Mouse (Mus musculus): ENCODE data around the gene Aanat. TPM values are rescaled to one million over a fixed set of nuclear protein-coding genes. Genes with fewer than 3 reads are reported as not detected.

Aanat gene
- total RNA-seq (2021), result under 1 TPM; 0.52 to 0.96 TPM

DNA sequence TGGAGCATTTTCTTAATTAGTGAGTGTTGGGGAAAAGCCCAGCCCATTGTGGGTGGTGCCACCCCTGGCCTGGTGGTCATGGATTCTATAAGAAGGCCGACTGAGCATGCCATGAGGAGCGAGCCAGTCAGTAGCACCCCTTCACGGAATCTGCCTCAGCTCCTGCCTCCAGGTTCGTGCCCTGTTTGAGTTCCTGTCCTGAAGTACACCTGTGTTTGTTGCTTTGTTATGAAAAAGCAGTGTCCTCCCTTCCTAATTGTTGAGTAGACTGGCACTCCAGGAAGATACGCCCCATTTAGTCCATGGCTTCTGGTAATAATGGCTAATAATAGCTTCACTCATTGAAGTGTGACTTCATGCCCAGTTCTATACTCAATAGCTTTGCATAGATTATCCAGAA is at the start of gene Aanat:
Gene Aanat, plus strand, starts transcription at position 123 of the 400 bp plus-strand sequence.
- intact Hi-C loops (cut with DNase I), result no loop called here

DNA sequence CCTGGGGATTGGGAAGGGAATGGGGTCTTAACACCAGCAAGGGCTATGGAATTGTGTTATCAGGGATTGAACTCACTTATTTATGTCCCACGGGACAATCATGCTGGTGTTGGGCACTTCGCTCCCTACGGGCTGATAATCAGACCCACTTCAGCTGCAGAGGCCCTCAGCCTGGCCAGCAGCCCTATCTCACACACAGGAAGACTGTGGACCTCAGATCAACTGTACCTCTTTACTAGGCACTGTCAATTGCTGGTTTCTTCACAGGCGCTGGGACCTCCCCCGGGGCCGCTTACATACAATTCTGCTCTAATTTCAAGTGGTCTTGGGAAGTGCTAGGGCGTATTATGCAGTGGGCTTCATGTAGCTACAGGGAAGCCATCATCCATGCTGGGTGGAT is 49.5 kb upstream of the Aanat start:
- no peak for DNase-seq

More for the DNA sequence above, at the start of gene Aanat:
- DNase-seq, result no peak

GRCm38 (mm10) chr11:116537388-116537787 is 48.8 kb upstream of the Aanat start:
- no peak for DNase-seq
- intact Hi-C loops (cut with DNase I), result no loop called here

More for the DNA sequence above, 49.5 kb upstream of the Aanat start:
- intact Hi-C loops (cut with DNase I), result no loop called here

- intact Hi-C loops (cut with DNase I), result no loop called here
- no peak for DNase-seq
Observed at GRCm38 (mm10) chr11:116538142-116538735, 48.0 kb upstream of the Aanat start.

DNA sequence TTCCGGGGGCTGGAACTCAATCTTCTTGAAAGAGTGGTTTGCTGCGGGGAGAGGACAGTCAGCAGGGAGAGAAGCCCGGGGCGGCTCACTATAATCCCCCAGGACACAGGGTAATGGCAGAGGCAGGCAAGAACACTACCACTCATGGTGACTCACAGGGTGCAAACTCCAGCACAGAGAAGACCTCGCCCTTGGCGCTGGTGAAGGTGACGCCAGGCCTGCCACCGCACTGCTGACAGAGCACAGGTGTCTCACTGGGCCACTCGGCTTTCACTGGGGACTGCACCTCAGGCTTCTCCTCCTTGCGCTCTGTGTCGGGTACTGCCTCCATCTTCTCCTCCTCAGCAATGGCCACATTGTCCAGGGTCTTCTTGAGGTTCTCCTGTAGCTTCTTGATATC is 45.0 kb upstream of the Aanat start:
- no peak for DNase-seq
- intact Hi-C loops (cut with DNase I), result no loop called here

- DNase-seq, result peak; percentile 48
Observed at GRCm38 (mm10) chr11:116543110-116543509, 43.1 kb upstream of the Aanat start.

GRCm38 (mm10) chr11:116547296-116548060 is 38.8 kb upstream of the Aanat start:
- intact Hi-C loops (cut with DNase I), result loop anchor here (5.0 kb wide), 1 partner anchor 80 kb away; the partner anchor contains the start of gene Rhbdf2
- DNase-seq, result peak; percentile 68

More at GRCm38 (mm10) chr11:116543110-116543509, 43.1 kb upstream of the Aanat start:
- intact Hi-C loops (cut with DNase I), result no loop called here

GRCm38 (mm10) chr11:116548780-116549179 is 37.5 kb upstream of the Aanat start:
- no peak for DNase-seq
- intact Hi-C loops (cut with DNase I), result loop anchor here (5.0 kb wide), 1 partner anchor 79 kb away; the partner anchor contains the start of gene Rhbdf2

DNA sequence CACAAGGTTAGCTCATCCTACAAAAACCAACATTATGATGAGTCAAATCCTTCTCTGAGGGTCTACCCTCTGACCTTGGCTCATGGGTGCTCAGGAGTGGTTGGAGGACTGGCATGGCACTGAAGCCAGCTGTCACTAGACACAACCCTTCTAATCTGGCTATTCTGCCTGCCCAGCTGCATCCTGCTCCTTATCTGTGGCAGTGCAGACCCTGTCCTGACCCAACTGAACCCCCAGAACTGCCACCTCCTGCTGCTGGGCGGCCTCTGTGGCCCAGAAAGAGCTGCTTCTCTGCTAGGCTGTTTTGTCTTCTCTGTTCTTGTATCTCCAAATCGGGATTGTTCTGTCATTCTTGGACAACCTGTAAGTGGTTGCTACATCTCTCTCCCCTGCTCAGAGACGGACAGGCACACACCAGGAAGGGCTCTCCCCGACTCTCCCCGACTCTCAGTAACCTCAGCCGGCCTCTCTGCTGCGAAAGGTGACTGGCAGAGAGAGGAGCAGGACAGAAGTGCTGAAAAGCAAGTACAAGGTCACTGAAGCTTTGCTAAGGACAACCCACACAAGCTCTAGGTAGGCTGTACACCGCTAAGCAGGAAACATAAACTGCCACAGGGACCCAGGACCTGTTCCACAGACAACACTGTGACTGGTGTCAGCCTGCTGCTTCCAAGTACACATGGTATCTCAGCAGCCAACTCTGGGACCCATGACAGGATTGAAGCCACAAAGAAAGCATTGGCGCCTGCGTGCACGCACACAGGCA is 36.8 kb upstream of the Aanat start:
- intact Hi-C loops (cut with DNase I), result loop anchor here (5.0 kb wide), 1 partner anchor 78 kb away; the partner anchor contains the start of gene Rhbdf2
- DNase-seq, result no peak

GRCm38 (mm10) chr11:116550748-116551147 is 35.5 kb upstream of the Aanat start:
- DNase-seq, result no peak
- intact Hi-C loops (cut with DNase I), result no loop called here

DNA sequence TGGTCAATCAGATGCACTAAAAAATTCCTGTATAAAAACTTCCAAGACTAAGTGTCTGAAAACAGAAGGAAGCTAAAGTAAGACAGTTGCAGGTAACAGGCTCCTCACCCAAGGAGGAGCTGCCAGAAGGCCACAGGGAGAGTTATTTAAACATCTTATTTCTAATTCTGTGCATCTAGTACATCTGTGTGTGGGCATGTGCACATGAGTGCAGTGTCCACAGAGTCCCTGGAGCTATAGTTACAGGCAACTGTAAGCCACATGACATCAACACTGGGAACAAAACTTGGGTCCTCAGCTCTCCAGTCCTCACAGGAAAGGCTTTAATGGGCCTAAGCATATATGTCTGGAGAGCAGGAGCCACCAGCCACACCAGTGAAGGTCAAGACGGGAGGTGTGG is 34.0 kb upstream of the Aanat start:
- intact Hi-C loops (cut with DNase I), result no loop called here
- no peak for DNase-seq

- intact Hi-C loops (cut with DNase I), result no loop called here
- peak; percentile 46 for DNase-seq
Observed at GRCm38 (mm10) chr11:116554171-116554878, 31.9 kb upstream of the Aanat start.

- intact Hi-C loops (cut with DNase I), result no loop called here
- no peak for DNase-seq
Observed at GRCm38 (mm10) chr11:116555572-116555971, 30.7 kb upstream of the Aanat start.

GRCm38 (mm10) chr11:116556308-116556707 is 29.9 kb upstream of the Aanat start:
- DNase-seq, result no peak
- intact Hi-C loops (cut with DNase I), result no loop called here

DNA sequence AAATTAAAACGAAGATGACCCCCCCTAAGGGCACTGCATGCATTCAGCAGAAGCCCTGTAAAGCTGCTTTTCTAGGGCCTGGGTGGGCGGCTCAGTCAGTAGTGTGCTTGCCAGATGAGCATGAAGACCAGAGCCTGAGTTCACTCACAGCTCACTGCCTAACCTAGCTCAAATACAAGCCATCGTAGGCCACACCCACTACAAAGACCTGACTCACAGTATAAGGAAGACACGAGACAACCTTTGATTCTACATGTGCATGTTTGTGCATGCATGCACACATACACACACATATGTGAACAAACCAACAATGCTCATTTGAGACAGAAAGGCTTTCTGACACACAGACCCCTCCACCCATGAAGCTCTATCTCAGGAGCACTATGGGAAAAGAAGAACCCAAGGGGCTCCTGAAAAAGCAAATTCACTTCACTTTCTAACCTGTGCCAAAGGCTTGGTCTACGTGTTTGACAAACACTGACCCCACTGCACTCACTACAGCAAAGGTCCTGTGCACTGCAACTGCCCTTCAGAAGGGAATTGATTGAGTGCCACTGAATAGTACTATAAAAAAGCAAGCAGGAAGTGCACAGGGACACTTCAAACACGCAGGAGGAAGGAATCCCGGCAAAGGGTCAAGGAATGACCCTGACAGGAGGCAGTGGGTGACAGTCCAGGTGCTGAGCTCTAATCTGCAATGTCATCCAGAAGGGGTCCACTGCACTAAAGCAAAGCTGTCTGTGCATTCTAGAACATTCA is 20.8 kb upstream of the Aanat start:
- intact Hi-C loops (cut with DNase I), result no loop called here

GRCm38 (mm10) chr11:116567531-116567930 is 18.7 kb upstream of the Aanat start:
- intact Hi-C loops (cut with DNase I), result no loop called here
- no peak for DNase-seq

More for the DNA sequence above, 20.8 kb upstream of the Aanat start:
- DNase-seq, result no peak

DNA sequence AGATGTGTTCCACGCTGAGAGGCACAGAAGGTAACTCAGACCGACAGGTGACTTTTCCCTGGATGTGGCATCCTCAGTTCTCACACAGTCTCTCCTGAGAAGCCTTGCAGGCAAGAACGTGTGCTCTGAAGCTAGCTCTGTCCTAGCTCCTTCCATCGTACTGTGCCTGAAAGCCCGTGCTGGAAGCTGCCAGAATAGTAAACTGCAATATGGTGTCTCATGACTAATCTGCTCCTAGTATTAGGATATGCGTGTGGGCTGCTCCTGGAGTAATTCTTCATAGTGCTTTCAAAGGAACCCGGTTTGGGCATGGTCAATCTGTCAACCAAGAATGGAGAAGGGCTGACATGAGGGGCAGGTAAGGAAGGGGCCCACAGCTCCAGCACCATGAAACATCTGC is 15.4 kb upstream of the Aanat start:
- intact Hi-C loops (cut with DNase I), result no loop called here

DNA sequence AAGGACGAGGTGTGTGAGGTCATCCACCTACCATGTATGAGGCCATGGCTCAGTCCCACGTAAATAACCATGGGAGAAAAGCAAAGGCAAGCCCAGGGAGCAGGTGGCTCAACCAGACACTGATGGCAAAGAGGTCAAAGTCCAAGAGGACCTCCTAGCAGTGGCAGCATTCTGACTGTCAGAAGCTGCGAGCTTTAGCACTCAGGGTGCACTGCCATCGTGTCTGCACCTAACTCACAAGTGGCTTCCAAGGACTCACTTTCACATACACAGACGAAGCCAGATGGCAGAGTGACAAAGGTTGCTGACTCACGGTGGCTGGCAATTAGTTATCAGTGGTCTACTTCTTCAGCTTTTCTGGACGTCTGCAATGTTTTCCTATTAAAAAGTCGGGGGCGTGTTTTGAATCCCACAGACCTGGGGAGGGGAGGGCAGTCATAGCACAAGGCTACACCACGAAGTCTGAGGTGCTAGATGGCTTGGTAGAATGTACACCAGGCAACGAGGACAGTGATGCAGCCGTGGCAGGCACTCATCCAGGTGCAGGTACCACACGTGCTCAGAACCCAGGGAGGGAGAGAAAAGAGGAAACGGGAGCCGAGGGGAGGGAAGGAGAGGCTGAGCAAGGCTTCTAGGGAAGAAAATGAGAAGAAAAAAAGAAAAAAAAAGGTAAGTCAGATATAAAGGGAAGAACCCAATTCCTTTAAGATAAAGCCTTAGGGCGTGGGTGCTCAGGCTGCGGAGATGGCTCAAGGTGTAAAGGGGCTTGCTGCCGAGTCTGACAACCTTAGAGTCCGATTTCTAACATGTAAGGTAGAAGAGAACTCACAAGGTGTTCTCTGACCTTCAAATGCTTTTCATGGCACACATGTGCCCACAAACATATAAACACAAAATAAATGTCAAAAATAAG is 14.2 kb upstream of the Aanat start:
- DNase-seq, result no peak
- intact Hi-C loops (cut with DNase I), result no loop called here

More for the DNA sequence above, 15.4 kb upstream of the Aanat start:
- no peak for DNase-seq

Data from left cerebral cortex, postnatal 4 days (tissue).